Mouse (Mus musculus) hindbrain, postnatal 0 days (tissue): Measurements from ENCODE around the gene Zbtb17. TPM values are rescaled to one million over a fixed set of nuclear protein-coding genes. Genes with fewer than 3 reads are reported as not detected.

Experiments used
- ATAC-seq: fragments of 200-750 bp; cut with Nextera tagmentation; 2 replicates; pipeline ENCODE4 v1.8.0; 2017; ENCODE audit warnings: mild to moderate bottlenecking, moderate TSS enrichment, moderate library complexity
- DNase-seq: peaks from one replicate; pipeline ENCODE4 v3.0.0-alpha.2; 2015; ENCODE audit warnings: low spot score
- H3K27ac ChIP-seq: fragments of 300-500 bp; sonication (generic); 2 replicates; pipeline ENCODE4 v1.5.1; 2014; ENCODE audit warnings: mild to moderate bottlenecking
- H3K27me3 ChIP-seq: fragments of 300-500 bp; sonication (generic); 2 replicates; pipeline ENCODE4 v1.6.1; 2014; ENCODE audit warnings: low read length, mixed read lengths; ENCODE audit not compliant: insufficient read depth
- H3K36me3 ChIP-seq: fragments of 300-500 bp; sonication (generic); 2 replicates; pipeline ENCODE4 v1.6.1; 2014; ENCODE audit warnings: low read length, mixed read lengths; ENCODE audit not compliant: insufficient read depth
- H3K4me1 ChIP-seq: fragments of 300-500 bp; sonication (generic); 2 replicates; pipeline ENCODE4 v1.6.1; 2014; ENCODE audit warnings: antibody characterized with exemption, low read length, mixed read lengths; ENCODE audit not compliant: insufficient read depth
- H3K4me2 ChIP-seq: fragments of 300-500 bp; sonication (generic); 2 replicates; pipeline ENCODE4 v1.6.1; 2014; ENCODE audit warnings: low read depth, mild to moderate bottlenecking, low read length, moderate library complexity, mixed read lengths
- H3K4me3 ChIP-seq: fragments of 300-500 bp; sonication (generic); 2 replicates; pipeline ENCODE4 v1.5.1; 2014; ENCODE audit warnings: low read length
- H3K9ac ChIP-seq: fragments of 300-500 bp; sonication (generic); replicated peaks from 2 replicates; pipeline ENCODE4 v1.6.1; 2014; ENCODE audit warnings: mild to moderate bottlenecking, low read length, moderate library complexity, mixed read lengths
- H3K9me3 ChIP-seq: fragments of 300-500 bp; sonication (generic); 2 replicates; pipeline ENCODE4 v1.6.1; 2016; ENCODE audit warnings: low read length, mixed read lengths
- CTCF ChIP-seq: IDR thresholded peaks from 2 replicates; pipeline ENCODE4 v1.5.1; 2016; ENCODE audit warnings: antibody characterized with exemption, control low read depth, low read depth
- whole genome bisulfite sequencing: fragments of 180-500 bp; shearing (Covaris S2); extraction: QIAGEN DNeasy Blood & Tissue Kit; methylation state at CpG from one replicate; pipeline ENCODE4 v1.1.7; 2014; 5-methylcytosine and 5-hydroxymethylcytosine counted together
- polyA plus RNA-seq: library from polyadenylated mRNA; unstranded; fragments of >200 nt; fragmentation: Nextera tagmentation; extraction: Ambion mirVana; gene quantifications from 2 replicates; pipeline ENCODE4 v1.2.1, GENCODE M21; 2015
- total RNA-seq: library from RNA; depleted of rRNA; stranded (reverse); fragments of >200 nt; gene quantifications from 2 replicates; pipeline ENCODE4 v1.2.3, GENCODE M21; 2014; rRNA removed

Gene Zbtb17
- total and polyA plus RNA-seq, 2 experiments from 2014 or later = 28.8 to 36.2 TPM

DNA sequence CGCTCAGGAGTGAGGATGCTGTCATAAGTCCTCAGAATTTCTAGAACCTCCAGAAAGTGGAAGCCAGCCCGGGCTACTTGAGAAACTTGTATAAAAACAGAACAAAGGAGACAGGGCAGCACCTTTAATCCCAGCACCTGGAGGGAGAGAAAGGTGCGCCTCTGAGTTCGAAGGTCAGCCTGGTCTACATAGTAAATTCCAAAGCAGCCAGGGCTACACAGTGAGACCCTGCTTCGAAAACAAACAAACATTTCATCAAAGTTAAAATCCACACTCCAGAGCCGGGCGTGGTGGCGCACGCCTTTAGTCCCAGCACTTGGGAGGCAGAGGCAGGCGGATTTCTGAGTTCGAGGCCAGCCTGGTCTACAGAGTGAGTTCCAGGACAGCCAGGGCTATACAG is 61.4 kb downstream of the Zbtb17 start:
- no peak overlapping the region; the same call in 1 of the 2 replicates for H3K4me2 ChIP-seq
- no peak overlapping the region for H3K9ac ChIP-seq
- no peaks in the 10 kb centered on the region for H3K36me3 ChIP-seq
- peak overlapping the region; percentile 94 for H3K27ac ChIP-seq
- TF ChIP-seq CTCF = no peak
- peaks cover 6% of the 10 kb centered on the region for H3K4me1 ChIP-seq
- no peaks in the 10 kb centered on the region for H3K9me3 ChIP-seq
- no peaks in the 10 kb centered on the region for H3K27me3 ChIP-seq
- no peak for DNase-seq
- H3K4me3 ChIP-seq = no peak overlapping the region
- ATAC-seq = no peak
- WGBS = 95% methylated on average over 10 of the region's 11 CpGs

GRCm38 (mm10) chr4:141506352-141506751 is 61.9 kb downstream of the Zbtb17 start:
- peak overlapping the region; percentile 94 for H3K27ac ChIP-seq
- H3K9ac ChIP-seq = no peak overlapping the region
- H3K4me2 ChIP-seq = peak overlapping the region; percentile 35
- ATAC-seq (peak; percentile 96), DNase-seq (peak; percentile 89)
- no peaks in the 10 kb centered on the region for H3K9me3 ChIP-seq
- H3K36me3 ChIP-seq = no peaks in the 10 kb centered on the region
- TF ChIP-seq CTCF = no peak
- H3K4me1 ChIP-seq = peaks cover 6% of the 10 kb centered on the region
- H3K27me3 ChIP-seq = no peaks in the 10 kb centered on the region
- H3K4me3 ChIP-seq = no peak overlapping the region
- WGBS = 34% methylated on average over 10 of the region's 10 CpGs

GRCm38 (mm10) chr4:141506893-141507292 is 62.4 kb downstream of the Zbtb17 start:
- peaks cover 6% of the 10 kb centered on the region for H3K4me1 ChIP-seq
- peak; percentile 28 for DNase-seq
- TF ChIP-seq CTCF = peak; percentile 57
- no peaks in the 10 kb centered on the region for H3K27me3 ChIP-seq
- 0 out of 2 replicates have a peak overlapping the region, but pooled peaks have one; percentile 13 for H3K9ac ChIP-seq
- ATAC-seq = peak; percentile 48
- H3K4me3 ChIP-seq = no peak overlapping the region
- peak overlapping the region; percentile 94 for H3K27ac ChIP-seq
- 61% methylated on average over 10 of the region's 10 CpGs for WGBS
- H3K4me2 ChIP-seq = peak overlapping the region; percentile 35; the same call in 1 of the 2 replicates
- H3K36me3 ChIP-seq = no peaks in the 10 kb centered on the region
- no peaks in the 10 kb centered on the region for H3K9me3 ChIP-seq

- H3K4me1 ChIP-seq = peaks cover 6% of the 10 kb centered on the region
- WGBS = 80% methylated on average over 13 of the region's 13 CpGs
- no peaks in the 10 kb centered on the region for H3K36me3 ChIP-seq
- no peak overlapping the region for H3K9ac ChIP-seq
- DNase-seq = no peak
- no peak overlapping the region for H3K27ac ChIP-seq
- ATAC-seq = no peak
- TF ChIP-seq CTCF = no peak
- H3K4me2 ChIP-seq = no peak overlapping the region
- no peak overlapping the region for H3K4me3 ChIP-seq
- no peaks in the 10 kb centered on the region for H3K9me3 ChIP-seq
- H3K27me3 ChIP-seq = no peaks in the 10 kb centered on the region
Measured at GRCm38 (mm10) chr4:141510457-141510856, 66.0 kb downstream of the Zbtb17 start.

GRCm38 (mm10) chr4:141512145-141512544 is 67.7 kb downstream of the Zbtb17 start:
- Histone ChIP-seq H3K36me3 (peaks cover 10% of the 10 kb centered on the region; the same call in 1 of the 2 replicates), H3K4me3 (no peak overlapping the region), H3K27me3 (no peaks in the 10 kb centered on the region), H3K27ac (no peak overlapping the region), H3K9ac (no peak overlapping the region), H3K4me2 (no peak overlapping the region), H3K9me3 (no peaks in the 10 kb centered on the region), H3K4me1 (no peaks in the 10 kb centered on the region)
- ATAC-seq (no peak), DNase-seq (no peak)
- 69% methylated on average over 6 of the region's 6 CpGs for WGBS
- TF ChIP-seq CTCF = no peak

GRCm38 (mm10) chr4:141514179-141514641 is 69.8 kb downstream of the Zbtb17 start:
- TF ChIP-seq CTCF = no peak
- Histone ChIP-seq H3K36me3 (peaks cover 10% of the 10 kb centered on the region; the same call in 1 of the 2 replicates), H3K4me2 (no peak overlapping the region), H3K9ac (no peak overlapping the region), H3K4me1 (no peaks in the 10 kb centered on the region), H3K27ac (no peak overlapping the region), H3K4me3 (no peak overlapping the region), H3K9me3 (no peaks in the 10 kb centered on the region), H3K27me3 (no peaks in the 10 kb centered on the region)
- ATAC-seq = 0 out of 2 replicates have a peak, but pooled peaks have one; percentile 27
- DNase-seq = no peak
- 51% methylated on average over 12 of the region's 12 CpGs for WGBS

Other genes starting within 250 kb of the Zbtb17 start
- 2.4 and 8.7 TPM in 2 replicates for gene Rsg1, start 230.7 kb upstream of the Zbtb17 start, total RNA-seq
- gene Rsg1, start 230.7 kb upstream of the Zbtb17 start, polyA plus RNA-seq = 3.9 and 4.3 TPM in 2 replicates
- 1.2 and 2.3 TPM in 2 replicates for gene Arhgef19, start 205.2 kb upstream of the Zbtb17 start, total RNA-seq
- 1.2 TPM in 2 replicates for gene Arhgef19, start 205.2 kb upstream of the Zbtb17 start, polyA plus RNA-seq
- gene Epha2, start 143.4 kb upstream of the Zbtb17 start, total RNA-seq = 1.6 and 3.5 TPM in 2 replicates
- gene Epha2, start 143.4 kb upstream of the Zbtb17 start, polyA plus RNA-seq = 0.44 and 0.46 TPM in 2 replicates
- gene Fam131c, start 76.4 kb upstream of the Zbtb17 start, total RNA-seq = 95.3 and 103 TPM in 2 replicates
- 41.7 and 46.3 TPM in 2 replicates for gene Fam131c, start 76.4 kb upstream of the Zbtb17 start, polyA plus RNA-seq
- gene Clcnka, start 45.9 kb upstream of the Zbtb17 start, total RNA-seq = 1.1 and 1.2 TPM in 2 replicates
- gene Clcnka, start 45.9 kb upstream of the Zbtb17 start, polyA plus RNA-seq = 0.95 and 0.98 TPM in 2 replicates
- gene Clcnkb, start 28.6 kb upstream of the Zbtb17 start, total RNA-seq = 5.0 TPM in 1 of 2 replicates, not detected in the other
- gene Clcnkb, start 28.6 kb upstream of the Zbtb17 start, polyA plus RNA-seq = 0.19 and 0.38 TPM in 2 replicates
- 0.32 TPM in 1 of 2 replicates, not detected in the other for gene Hspb7, start 23.9 kb upstream of the Zbtb17 start, total RNA-seq
- 0.06 and 0.08 TPM in 2 replicates for gene Hspb7, start 23.9 kb upstream of the Zbtb17 start, polyA plus RNA-seq
- 5.8 and 9.9 TPM in 2 replicates for gene Srarp, start 8.5 kb upstream of the Zbtb17 start, total RNA-seq
- gene Srarp, start 8.5 kb upstream of the Zbtb17 start, polyA plus RNA-seq = 0.33 and 0.54 TPM in 2 replicates
- gene Spen, start 93.9 kb downstream of the Zbtb17 start, total RNA-seq = 16.9 and 17.4 TPM in 2 replicates
- gene Spen, start 93.9 kb downstream of the Zbtb17 start, polyA plus RNA-seq = 11.0 and 13.0 TPM in 2 replicates
- 22.5 and 26.7 TPM in 2 replicates for gene Fblim1, start 161.4 kb downstream of the Zbtb17 start, total RNA-seq
- 21.7 and 25.6 TPM in 2 replicates for gene Fblim1, start 161.4 kb downstream of the Zbtb17 start, polyA plus RNA-seq
- 1.3 and 1.6 TPM in 2 replicates for gene Tmem82, start 174.0 kb downstream of the Zbtb17 start, total RNA-seq
- 1.3 and 1.5 TPM in 2 replicates for gene Tmem82, start 174.0 kb downstream of the Zbtb17 start, polyA plus RNA-seq
- gene Slc25a34, start 179.2 kb downstream of the Zbtb17 start, total RNA-seq = 18.1 and 22.2 TPM in 2 replicates
- 3.0 and 3.6 TPM in 2 replicates for gene Slc25a34, start 179.2 kb downstream of the Zbtb17 start, polyA plus RNA-seq
- 45.8 and 47.6 TPM in 2 replicates for gene Plekhm2, start 220.2 kb downstream of the Zbtb17 start, total RNA-seq
- 6.1 and 6.4 TPM in 2 replicates for gene Plekhm2, start 220.2 kb downstream of the Zbtb17 start, polyA plus RNA-seq
- gene Rsc1a1, start 240.9 kb downstream of the Zbtb17 start, total RNA-seq = 3.0 and 13.6 TPM in 2 replicates
- 0.32 TPM in 1 of 2 replicates, not detected in the other for gene Rsc1a1, start 240.9 kb downstream of the Zbtb17 start, polyA plus RNA-seq